Mouse (Mus musculus): ENCODE measurements around the gene Olfr539.

- TF ChIP-seq CTCF (IDR thresholded peaks at IDR 0.05; ENCODE audit: low read depth, low read length) (no peak), POLR2A (IDR thresholded peaks at IDR 0.05; ENCODE audit: extremely low read depth, insufficient read depth, low read length) (no peak)
Measured at GRCm38 (mm10) chr7:140675863-140676262, 16.1 kb downstream of the Olfr539 start.

Measured in liver, adult 2 months (tissue).